Mouse (Mus musculus): ENCODE results near the gene Rnf169.

Gene Rnf169

DNA sequence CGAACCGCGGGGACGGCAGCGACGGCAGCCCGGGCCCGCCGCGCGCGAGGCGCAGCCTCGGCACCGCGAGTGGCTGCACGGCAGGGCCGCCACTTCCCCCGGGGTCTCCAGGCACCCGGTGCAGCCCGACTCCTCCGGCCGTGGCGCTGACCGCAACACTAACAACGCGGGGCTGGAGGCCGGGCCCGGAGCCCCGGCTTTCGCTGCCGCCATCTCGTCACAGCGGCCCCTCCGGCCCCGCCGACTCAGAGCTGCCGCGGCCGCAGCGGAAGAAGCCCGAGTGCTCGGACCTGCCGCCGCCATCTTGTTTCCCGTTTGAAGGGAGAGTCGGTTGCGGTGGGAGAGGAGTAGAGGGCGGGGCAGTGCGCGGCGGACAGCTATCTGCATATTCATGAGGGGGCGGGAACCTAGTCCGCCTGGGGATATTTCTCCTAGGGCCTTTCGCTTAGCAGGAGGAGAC is at the start of gene Rnf169:
Gene Rnf169, minus strand, starts transcription at position 317 of the 460 bp plus-strand sequence.
- DNase-seq = peak; percentile 94 to 97

DNA sequence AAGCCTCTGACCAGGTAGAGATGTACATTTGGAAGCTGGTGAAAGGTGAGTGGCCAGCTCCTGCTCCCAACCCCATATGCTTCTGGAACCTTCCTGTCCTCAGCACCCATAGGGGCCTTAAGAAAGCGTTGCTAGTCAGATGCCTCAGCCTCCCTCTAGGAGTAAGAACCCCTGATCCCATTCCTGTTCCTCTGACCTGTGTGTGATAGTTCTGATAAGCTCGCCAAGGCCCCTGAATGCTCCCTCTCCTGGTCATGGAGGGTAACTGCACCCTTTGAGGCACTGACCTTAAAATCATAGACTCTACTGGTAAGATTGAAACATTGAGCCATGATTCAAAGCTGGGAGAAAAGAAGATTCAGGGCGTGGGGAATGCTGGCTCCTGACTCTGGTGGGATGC is 49.1 kb upstream of the Rnf169 start:
- DNase-seq = peak; percentile 50 to 72

DNA sequence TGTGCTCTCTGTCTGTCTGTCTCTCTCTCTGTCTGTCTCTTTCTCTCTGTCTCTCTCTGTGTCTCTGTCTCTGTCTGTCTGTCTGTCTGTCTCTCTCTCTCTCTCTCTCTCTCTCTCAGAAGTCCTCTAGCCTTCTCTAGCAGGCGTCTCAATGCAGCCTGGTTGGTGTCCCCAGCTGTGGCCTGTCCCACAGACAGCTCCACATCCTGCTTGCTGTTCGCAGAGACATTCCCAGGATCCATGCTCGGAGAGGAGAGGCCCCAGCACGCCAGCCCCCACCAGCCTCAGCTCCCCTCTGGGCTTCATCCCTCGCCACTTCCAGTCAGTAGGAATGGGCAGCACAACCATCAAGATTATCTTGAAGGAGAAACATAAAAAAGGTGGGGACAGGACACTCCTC is 47.1 kb upstream of the Rnf169 start:
- no peak for DNase-seq

DNA sequence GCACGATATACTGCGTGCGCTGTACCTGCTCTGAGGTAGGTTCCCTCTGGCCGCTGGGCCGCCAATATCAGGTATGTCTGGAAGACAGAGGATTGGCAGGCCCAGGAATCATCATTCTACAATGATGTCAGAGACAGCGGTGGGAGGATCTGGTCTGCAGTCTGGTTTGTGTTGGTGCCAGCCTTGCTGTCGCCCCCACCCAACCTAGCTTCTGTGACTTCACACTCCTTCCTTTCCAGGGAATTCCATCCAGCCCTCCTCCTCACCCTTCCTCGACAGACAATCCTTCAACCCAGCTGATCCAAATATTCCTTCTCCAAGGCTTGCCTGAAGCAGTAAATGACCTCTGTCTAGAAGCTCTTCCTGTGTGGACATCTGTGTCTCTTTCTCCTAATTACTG is 36.8 kb upstream of the Rnf169 start:
- no peak for DNase-seq

DNA sequence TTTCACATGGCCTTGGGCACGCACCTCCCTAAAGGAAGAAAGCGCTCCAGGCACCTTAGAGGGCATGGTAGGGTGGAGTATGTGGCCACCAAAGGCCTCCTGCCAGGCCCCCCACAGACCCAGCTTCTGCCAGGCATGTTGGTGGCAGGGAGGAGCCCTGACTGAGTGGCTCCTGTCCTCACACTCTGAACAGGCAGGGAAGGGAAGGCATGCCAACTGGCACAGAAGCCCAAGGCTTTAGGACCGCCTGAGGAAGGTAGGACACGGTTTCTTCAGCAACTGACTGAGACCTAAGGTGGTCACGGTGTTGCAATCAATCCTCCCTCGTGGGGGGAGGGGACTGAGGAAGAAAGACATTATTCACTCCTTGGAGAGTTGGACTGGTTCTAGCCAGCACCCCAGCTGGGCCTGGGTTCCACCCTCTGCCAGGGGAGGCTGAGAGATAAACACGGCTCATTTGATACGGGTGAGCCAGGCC is 33.9 kb upstream of the Rnf169 start:
- peak; percentile 79 to 86 for DNase-seq

GRCm38 (mm10) chr7:100012515-100012914 is 32.3 kb upstream of the Rnf169 start:
- DNase-seq = no peak

DNA sequence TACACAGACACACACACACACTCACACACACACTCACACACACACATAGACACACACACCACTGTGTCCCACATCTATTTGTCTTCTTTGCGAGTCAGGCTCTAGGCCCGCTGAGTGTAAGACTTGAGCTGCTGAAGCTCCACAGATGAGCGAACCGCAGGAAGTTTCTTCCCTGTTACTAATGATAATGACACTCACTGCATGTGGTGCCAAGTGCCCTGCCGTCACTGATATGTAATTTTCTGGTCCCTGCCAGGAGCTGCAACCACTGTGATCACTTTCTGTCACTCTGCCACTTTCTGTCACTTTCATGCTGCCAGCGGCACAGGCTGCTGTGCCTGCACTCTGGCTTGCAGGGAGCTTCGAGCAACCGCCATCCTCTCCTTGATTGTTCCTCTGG is 31.8 kb upstream of the Rnf169 start:
- peak; percentile 52 to 72 for DNase-seq

DNA sequence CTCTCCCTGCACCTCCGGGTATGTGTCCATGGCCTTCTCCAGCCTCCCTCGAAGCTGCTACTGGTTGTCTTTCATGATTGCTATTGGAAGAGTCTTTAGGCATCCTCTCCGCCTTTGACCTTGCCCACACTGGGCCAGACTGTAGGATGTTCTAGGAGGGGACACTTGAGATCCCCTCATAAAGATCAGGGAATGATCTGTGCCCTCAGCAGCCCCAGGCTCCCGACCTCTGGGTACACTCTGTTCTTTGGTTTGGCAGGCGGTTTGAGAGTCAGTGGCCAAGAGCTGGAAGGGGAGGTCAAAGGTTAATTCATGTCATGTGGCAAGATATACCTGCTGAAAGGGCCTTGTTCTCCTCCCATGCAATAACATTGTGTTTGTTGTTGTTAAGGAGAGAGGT is 30.5 kb upstream of the Rnf169 start:
- DNase-seq = no peak

DNA sequence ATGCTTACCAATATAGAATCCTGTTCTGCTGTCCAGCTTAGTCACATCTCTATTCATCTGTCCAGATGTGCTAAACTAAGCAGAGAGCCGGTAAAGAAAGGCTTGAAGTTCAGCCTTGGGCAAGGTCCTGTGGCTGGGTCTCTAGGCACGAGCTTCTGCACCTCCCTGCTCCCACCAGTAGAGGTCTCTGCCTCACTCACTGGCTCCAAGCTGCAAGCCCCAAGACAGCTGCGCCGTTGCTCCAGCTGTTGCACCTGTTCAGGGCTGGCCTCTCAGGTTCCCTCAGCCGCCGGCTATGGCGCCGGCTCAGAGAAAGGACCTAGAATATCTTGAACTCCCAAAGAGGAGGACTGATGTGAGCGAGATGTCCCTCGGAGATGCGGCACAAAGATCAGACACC is 29.4 kb upstream of the Rnf169 start:
- peak; percentile 74 to 81 for DNase-seq

DNA sequence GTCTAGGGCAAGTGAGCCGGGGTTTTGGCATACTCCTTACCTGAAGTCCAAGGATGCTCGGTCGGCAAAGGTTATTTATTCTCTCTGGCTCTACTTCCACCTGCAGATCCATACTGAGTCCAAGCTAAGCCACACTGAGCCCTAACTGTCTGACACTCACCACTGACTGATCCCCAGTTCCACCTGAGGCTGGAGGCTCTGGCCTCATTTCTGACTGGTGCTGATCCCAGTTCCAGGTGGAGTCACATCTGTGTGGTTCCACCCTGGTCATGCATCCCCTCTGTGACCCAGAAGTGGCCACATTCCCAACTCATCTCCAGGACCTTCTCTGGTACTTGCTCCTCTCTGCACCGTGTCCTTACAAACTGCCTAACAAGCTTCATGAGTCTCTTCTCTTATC is 28.5 kb upstream of the Rnf169 start:
- no peak for DNase-seq

DNA sequence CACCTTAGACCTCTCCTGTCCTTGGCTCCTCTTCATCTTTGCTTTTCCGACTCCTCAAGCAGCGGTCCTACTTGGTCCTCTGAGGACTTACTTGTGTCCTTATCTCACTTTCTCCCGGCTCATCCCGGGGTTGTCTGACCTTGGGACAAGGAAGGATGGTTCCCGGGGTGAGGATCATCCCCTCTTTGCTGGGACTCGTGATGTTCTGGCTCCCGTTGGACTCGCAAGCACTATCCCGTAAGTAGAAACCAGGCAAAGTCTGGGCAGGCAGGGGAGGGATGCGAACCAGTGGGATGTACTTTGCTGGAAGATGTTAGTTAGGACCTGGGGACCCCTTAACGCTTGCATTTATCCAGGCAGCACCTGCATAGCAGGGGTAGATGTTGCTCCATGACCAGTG is 26.2 kb upstream of the Rnf169 start:
- no peak for DNase-seq

DNA sequence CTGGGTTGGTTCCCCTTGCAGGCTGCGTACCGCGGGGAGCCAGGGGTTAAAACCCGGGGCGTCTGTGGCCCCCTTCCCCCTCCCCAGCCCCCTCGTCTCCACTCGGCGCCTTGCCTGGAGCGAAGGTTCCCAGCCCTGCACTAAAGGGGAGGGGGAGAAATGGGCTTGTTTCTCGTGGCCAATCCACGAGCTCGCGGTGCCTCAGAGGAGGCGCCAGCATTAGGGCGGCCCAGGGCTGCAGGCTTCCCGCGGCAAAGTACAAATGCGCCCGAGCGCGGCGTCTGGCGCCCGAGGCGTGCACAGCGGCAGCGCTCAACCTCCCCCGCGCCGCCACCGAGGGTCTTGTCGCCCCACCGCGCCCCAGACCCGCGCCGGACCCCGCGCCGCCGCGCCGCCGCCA is 25.5 kb upstream of the Rnf169 start, which contains the start of gene Chrdl2:
Gene Chrdl2, plus strand, starts transcription at position 383 of the 400 bp plus-strand sequence.
- DNase-seq = peak; percentile 73

DNA sequence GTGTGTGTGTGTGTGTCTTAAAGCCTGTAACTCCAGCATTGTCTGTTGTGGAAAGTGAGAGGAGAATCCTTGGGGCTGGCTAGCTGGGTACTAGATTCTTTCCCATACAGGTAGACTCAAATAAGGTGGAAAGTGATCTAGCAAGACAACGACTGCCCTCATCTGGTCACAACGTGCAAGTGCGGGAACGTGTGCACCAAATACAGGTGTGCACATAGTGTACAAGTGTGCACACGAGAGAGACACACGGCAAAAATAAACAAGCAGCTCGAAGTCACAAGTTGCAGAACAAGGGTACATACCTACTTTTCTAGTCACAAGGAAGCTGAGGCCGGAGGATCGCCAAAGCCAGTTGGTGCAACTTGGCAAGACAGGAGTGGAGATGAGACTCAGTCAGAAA is 23.5 kb upstream of the Rnf169 start:
- DNase-seq = peak; percentile 48 to 52

GRCm38 (mm10) chr7:99998668-99999067 is 18.4 kb upstream of the Rnf169 start:
- DNase-seq = no peak

DNA sequence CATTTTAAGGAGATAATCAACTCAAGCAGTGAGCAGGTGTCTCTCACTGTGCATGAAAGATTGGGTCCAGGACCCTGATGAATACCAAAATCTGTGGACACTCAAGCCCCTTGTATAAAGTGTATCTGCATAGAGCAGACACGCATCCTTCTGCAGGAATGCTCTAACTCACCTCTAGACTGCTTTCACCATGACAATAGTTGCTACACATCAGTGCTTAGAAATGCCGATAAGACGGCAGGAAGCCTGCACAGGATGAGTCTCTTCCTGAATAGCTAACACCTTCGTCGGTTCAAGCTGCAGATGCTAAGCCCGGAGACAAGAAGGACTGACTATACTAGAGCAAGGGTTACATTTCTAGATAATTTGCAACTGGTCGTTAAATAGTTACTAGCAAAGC is 14.9 kb upstream of the Rnf169 start:
- DNase-seq = no peak

- DNase-seq = no peak
These were observed 12.9 kb upstream of the Rnf169 start for GRCm38 (mm10) chr7:99993159-99993558.

DNA sequence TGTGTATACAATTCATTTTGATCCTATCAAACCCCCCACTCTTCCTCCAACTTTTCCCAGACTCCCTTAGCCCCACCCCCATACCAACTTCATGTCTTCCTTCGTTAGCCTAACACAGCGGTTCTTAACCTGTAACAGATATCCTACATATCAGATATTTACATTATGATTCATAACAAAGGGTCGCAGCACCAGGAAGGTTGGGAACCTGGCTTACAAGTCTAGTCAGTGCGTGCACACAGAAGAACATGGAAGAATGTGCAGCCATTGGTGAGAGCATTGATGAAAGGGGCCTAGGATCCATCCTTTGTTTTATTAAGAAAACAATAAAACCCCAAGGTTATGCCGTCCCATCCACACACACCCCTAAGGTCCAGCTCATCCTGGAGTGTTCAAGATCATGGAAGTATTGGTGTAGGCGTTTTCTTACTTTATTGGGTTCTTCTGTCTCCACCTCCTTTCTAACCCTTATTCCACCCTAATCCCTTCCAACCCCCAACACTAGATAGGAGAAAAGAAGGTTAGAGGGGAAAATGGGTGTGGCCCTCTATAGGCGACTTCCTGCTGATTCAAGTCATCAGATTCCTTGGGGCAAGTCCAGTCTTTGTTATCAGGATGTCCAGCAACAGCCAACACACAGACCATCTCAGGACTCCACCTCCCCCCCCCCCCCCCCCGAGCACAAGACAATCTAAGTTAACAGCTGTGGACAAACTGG is 10.9 kb upstream of the Rnf169 start:
- DNase-seq = no peak

- peak in 1 of 2 experiments; percentile 59 for DNase-seq
These were observed 9.9 kb upstream of the Rnf169 start for GRCm38 (mm10) chr7:99989844-99990760.

GRCm38 (mm10) chr7:99988725-99989124 is 8.5 kb upstream of the Rnf169 start:
- DNase-seq = peak; percentile 89 to 92

DNA sequence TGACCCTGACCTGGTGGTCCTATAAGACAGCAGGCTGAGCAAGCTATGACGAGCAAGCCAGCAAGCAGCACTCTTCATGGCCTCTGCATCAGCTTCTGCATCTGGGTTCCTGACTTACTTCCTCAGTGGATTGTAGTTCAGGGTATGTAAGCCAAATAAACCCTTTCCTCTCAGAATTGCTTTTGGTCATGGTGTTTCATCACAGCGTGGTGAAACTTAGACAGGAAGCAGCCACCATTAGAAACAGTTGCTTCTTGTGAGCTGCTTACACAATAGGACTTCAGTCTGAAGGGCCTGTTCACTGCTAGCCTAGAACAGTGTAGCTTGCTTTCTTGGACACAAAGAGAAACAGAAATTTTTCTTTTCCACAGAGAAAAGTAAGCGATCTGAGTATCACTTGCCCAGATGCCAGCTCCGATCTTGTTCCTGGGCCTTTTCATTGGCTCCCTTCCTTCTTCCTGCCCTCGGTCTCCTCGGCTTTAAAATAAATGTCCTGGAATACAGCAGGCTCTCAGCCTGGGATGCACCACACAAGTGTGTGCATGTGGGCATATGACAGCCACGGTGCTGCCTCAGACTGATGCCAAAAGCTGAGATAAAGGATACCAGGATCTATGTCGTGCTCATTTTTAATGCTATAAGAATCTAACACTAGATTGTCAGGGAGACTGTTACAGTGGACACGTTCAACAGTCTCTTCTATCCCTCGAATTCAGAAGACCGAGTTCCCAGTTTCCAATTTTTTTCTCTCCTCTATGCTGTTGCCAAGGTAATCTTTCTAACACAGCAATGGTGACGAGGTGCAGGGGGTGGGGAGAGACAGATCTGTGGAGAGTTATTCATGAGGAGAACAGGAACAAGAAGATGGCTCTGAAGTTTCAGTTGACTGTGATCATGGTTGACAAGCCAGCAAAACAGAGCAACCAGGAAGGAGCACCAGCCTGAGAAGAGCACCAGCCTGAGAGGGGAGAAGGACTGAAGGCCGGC is 2.3 kb upstream of the Rnf169 start:
- DNase-seq = no peak

DNA sequence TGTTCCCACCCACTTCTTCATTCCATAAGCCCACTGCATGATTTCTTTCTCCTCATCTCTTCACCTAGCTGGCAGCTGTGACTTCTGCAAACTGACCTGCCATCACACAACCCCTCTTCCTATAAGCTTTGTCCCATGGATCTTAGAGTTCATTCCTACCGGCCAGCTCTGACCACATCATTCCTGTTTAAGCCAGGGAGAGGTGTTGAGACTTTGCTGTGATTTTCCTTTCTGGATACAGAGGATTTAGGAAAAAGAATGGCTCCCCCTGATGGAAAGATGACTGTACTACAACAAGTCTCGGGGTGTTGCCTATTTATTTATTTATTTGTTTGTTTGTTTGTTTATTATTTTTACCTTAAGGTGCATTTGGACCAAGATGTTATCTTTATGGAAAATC is 1.1 kb upstream of the Rnf169 start:
- peak; percentile 75 to 85 for DNase-seq

DNA sequence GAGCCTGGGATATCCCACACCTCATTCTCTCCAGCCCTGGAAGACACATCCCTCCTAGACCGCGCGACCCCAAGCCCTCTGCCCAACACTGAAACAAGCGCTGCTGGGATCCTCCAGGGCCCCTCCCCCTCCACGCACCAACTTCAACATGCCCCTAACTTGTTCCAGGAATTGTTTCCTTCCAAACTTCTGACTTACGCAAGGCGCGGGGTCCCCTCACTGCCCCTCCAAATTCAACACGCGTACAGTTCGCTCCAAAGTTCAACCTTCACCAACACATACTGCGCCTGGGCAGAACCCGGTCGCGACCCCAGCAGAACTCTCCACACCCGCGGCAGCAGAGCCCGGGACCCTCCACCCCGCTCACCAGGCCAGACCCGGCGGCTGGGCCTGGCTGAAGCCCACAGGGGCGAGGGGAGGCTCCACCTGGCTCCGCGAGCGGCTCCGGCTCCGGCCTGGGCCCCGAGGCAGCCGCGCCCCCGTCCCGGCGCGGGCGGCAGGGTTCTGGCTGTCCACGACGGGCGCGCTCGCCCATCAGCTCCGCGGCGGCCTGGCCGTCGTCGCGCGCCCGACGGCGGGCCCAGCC is 609 bp downstream of the Rnf169 start:
- DNase-seq = peak; percentile 64 to 70
